Mouse (Mus musculus) forebrain, embryonic 15.5 days (tissue): ENCODE data around the gene Adam22. TPM values are rescaled to one million over a fixed set of nuclear protein-coding genes. Genes with fewer than 3 reads are reported as not detected.

Experiments used
- ATAC-seq: fragments of 200-750 bp; cut with Nextera tagmentation; replicated peaks from 2 replicates; pipeline ENCODE4 v1.8.0; 2017; ENCODE audit warnings: mild to moderate bottlenecking, moderate TSS enrichment, moderate library complexity
- H3K27ac ChIP-seq: fragments of 300-500 bp; sonication (generic); replicated peaks from 2 replicates; pipeline ENCODE4 v1.5.1; 2015; ENCODE audit warnings: mild to moderate bottlenecking, inconsistent platforms
- H3K27me3 ChIP-seq: fragments of 300-500 bp; sonication (generic); 2 replicates; pipeline ENCODE4 v1.6.1; 2015; ENCODE audit warnings: inconsistent platforms
- H3K36me3 ChIP-seq: fragments of 300-500 bp; sonication (generic); 2 replicates; pipeline ENCODE4 v1.6.1; 2015; ENCODE audit warnings: mild to moderate bottlenecking, inconsistent platforms
- H3K4me1 ChIP-seq: fragments of 300-500 bp; sonication (generic); 2 replicates; pipeline ENCODE4 v1.6.1; 2015; ENCODE audit warnings: inconsistent platforms
- H3K4me2 ChIP-seq: fragments of 300-500 bp; sonication (generic); replicated peaks from 2 replicates; pipeline ENCODE4 v1.6.1; 2015; ENCODE audit warnings: mild to moderate bottlenecking, inconsistent platforms
- H3K4me3 ChIP-seq: fragments of 300-500 bp; sonication (generic); 2 replicates; pipeline ENCODE4 v1.5.1; 2015; ENCODE audit warnings: mild to moderate bottlenecking, inconsistent platforms
- H3K9ac ChIP-seq: fragments of 300-500 bp; sonication (generic); replicated peaks from 2 replicates; pipeline ENCODE4 v1.6.1; 2015; ENCODE audit warnings: mild to moderate bottlenecking, inconsistent platforms
- H3K9me3 ChIP-seq: fragments of 300-500 bp; sonication (generic); 2 replicates; pipeline ENCODE4 v1.6.1; 2016; ENCODE audit warnings: inconsistent platforms
- WGBS: fragments of 180-500 bp; shearing (Covaris S2); methylation state at CpG from one replicate; pipeline ENCODE4 v1.1.7; 2015; ENCODE audit warnings: mixed read lengths; 5-methylcytosine and 5-hydroxymethylcytosine counted together
- polyA plus RNA-seq: library from polyadenylated mRNA; unstranded; fragments of >200 nt; fragmentation: Nextera tagmentation; extraction: Ambion mirVana; gene quantifications from 2 replicates; pipeline ENCODE4 v1.2.1, GENCODE M21; 2015

The Adam22 gene
- 38.0 and 41.4 TPM in 2 replicates for polyA plus RNA-seq

- H3K4me1 ChIP-seq: peaks cover 19% of the 10 kb centered on the region
- ATAC-seq: peak; percentile 96
- peak within 1 kb of the TSS; percentile 91 for H3K4me3 ChIP-seq
- no peaks in the 10 kb centered on the region for H3K36me3 ChIP-seq
- H3K27me3 ChIP-seq: no peaks in the 10 kb centered on the region
- no peaks in the 10 kb centered on the region for H3K9me3 ChIP-seq
- H3K9ac ChIP-seq: peak within 1 kb of the TSS; percentile 92
- under 1% methylated on average over 55 of the region's 55 CpGs for WGBS
- peak within 1 kb of the TSS; percentile 91 for H3K27ac ChIP-seq
- H3K4me2 ChIP-seq: peak within 1 kb of the TSS; percentile 74
These were observed at the start of gene Adam22 for GRCm38 (mm10) chr5:8367614-8368327. Gene Adam22, minus strand, starts transcription at chr5:8368160.

- Histone ChIP-seq H3K4me3 (no peak overlapping the region), H3K27me3 (no peaks in the 10 kb centered on the region), H3K4me1 (peaks cover 12% of the 10 kb centered on the region), H3K4me2 (no peak overlapping the region), H3K27ac (no peak overlapping the region), H3K36me3 (peaks cover 12% of the 10 kb centered on the region; the same call in 1 of the 2 replicates), H3K9ac (no peak overlapping the region), H3K9me3 (no peaks in the 10 kb centered on the region)
- ATAC-seq: no peak
- WGBS: 27% methylated on average over 1 of the region's 1 CpGs
These were observed 49.5 kb upstream of the Adam22 start for GRCm38 (mm10) chr5:8417443-8417842.

GRCm38 (mm10) chr5:8416683-8417413 is 48.9 kb upstream of the Adam22 start:
- ATAC-seq: no peak
- H3K4me1 ChIP-seq: peaks cover 11% of the 10 kb centered on the region

DNA sequence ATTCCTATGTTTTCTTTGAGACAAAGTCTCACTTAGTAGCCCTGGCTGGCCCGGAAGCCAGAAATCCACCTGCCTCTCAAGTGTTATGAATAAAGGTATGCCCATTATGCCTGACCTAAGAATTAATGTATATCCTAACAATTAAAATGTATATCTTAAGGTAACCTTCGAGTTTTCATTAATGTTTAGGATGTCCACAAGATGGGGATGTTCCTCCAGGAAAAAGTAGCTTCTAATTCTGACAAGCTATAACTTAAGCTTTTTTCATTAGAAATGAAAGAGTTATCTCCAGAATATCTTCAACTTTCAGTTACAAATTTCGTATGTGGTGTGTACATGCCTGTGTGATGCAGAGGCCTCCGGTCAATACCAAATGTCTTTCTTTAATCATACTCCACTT is 40.8 kb upstream of the Adam22 start:
- Histone ChIP-seq H3K4me3 (no peak overlapping the region), H3K27ac (no peak overlapping the region), H3K9me3 (no peaks in the 10 kb centered on the region), H3K4me1 (no peaks in the 10 kb centered on the region), H3K27me3 (no peaks in the 10 kb centered on the region), H3K9ac (no peak overlapping the region), H3K36me3 (peaks cover 38% of the 10 kb centered on the region), H3K4me2 (no peak overlapping the region)
- ATAC-seq: no peak
- WGBS: 92% methylated on average over 4 of the region's 4 CpGs

More at GRCm38 (mm10) chr5:8416683-8417413, 48.9 kb upstream of the Adam22 start:
- Histone ChIP-seq H3K4me3 (no peak overlapping the region), H3K27me3 (no peaks in the 10 kb centered on the region), H3K36me3 (peaks cover 14% of the 10 kb centered on the region; the same call in 1 of the 2 replicates), H3K4me2 (no peak overlapping the region), H3K27ac (no peak overlapping the region), H3K9me3 (no peaks in the 10 kb centered on the region), H3K9ac (no peak overlapping the region)
- 87% methylated on average over 3 of the region's 3 CpGs for WGBS

GRCm38 (mm10) chr5:8397587-8398249 is 29.8 kb upstream of the Adam22 start:
- ATAC-seq: no peak
- WGBS: 90% methylated on average over 13 of the region's 13 CpGs
- H3K4me3 ChIP-seq: no peak overlapping the region
- no peaks in the 10 kb centered on the region for H3K27me3 ChIP-seq
- no peak overlapping the region for H3K27ac ChIP-seq
- H3K4me1 ChIP-seq: no peaks in the 10 kb centered on the region
- H3K9ac ChIP-seq: no peak overlapping the region
- no peak overlapping the region for H3K4me2 ChIP-seq
- peaks cover 32% of the 10 kb centered on the region for H3K36me3 ChIP-seq
- no peaks in the 10 kb centered on the region for H3K9me3 ChIP-seq

DNA sequence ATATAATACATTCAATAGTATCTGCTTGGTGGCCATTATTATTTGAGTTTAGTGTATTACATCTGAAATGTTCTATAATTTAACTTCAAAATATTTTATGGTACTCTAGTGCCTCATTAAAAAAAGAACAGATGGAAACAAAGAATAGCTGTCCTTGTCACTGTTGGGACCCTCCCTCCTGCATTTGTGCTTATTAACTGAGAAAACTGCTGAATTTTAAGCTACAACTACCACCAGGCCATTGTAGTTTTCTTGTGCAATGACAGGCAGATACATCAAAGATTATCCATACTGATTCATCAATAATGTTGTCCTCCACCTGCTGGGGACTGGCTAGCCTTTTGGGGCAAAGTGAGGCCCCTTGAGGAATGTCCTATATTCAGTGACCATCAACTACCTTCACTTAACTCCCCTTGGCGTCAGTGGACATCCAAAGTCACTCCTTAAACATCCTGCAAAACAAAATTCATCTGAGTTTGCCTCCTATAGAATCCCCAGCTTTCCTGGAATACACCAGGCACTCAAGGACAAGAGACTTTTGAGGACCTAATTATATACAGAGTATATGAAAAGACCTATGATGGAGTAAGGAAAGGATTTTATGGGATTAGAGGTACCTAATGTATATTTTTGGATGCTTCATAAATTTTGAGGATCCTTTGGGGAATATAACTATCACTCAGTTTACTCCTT is 26.1 kb upstream of the Adam22 start:
- no peak for ATAC-seq
- WGBS: 71% methylated on average over 1 of the region's 1 CpGs
- Histone ChIP-seq H3K4me1 (no peaks in the 10 kb centered on the region), H3K27ac (no peak overlapping the region), H3K36me3 (peaks cover 15% of the 10 kb centered on the region), H3K27me3 (no peaks in the 10 kb centered on the region), H3K9me3 (no peaks in the 10 kb centered on the region), H3K4me3 (no peak overlapping the region), H3K4me2 (no peak overlapping the region), H3K9ac (no peak overlapping the region)

GRCm38 (mm10) chr5:8374297-8374906 is 6.4 kb upstream of the Adam22 start:
- no peaks in the 10 kb centered on the region for H3K4me1 ChIP-seq
- ATAC-seq: no peak
- no peak overlapping the region for H3K4me2 ChIP-seq
- H3K27ac ChIP-seq: no peak overlapping the region
- H3K9ac ChIP-seq: no peak overlapping the region
- H3K4me3 ChIP-seq: no peak overlapping the region
- no peaks in the 10 kb centered on the region for H3K27me3 ChIP-seq
- H3K36me3 ChIP-seq: no peaks in the 10 kb centered on the region
- WGBS: 88% methylated on average over 5 of the region's 5 CpGs
- H3K9me3 ChIP-seq: no peaks in the 10 kb centered on the region

- 80% methylated on average over 4 of the region's 4 CpGs for WGBS
- no peak overlapping the region for H3K4me3 ChIP-seq
- H3K4me2 ChIP-seq: no peak overlapping the region
- H3K27me3 ChIP-seq: no peaks in the 10 kb centered on the region
- H3K4me1 ChIP-seq: no peaks in the 10 kb centered on the region
- no peak overlapping the region for H3K27ac ChIP-seq
- H3K36me3 ChIP-seq: no peaks in the 10 kb centered on the region
- no peaks in the 10 kb centered on the region for H3K9me3 ChIP-seq
- no peak overlapping the region for H3K9ac ChIP-seq
- no peak for ATAC-seq
These were observed 5.5 kb upstream of the Adam22 start for GRCm38 (mm10) chr5:8373415-8373814.

GRCm38 (mm10) chr5:8368781-8369180 is 821 bp upstream of the Adam22 start:
- H3K36me3 ChIP-seq: no peaks in the 10 kb centered on the region
- 88% methylated on average over 5 of the region's 5 CpGs for whole genome bisulfite sequencing
- no peak overlapping the region for H3K4me3 ChIP-seq
- ATAC-seq: no peak
- H3K27me3 ChIP-seq: no peaks in the 10 kb centered on the region
- no peak overlapping the region for H3K9ac ChIP-seq
- no peak overlapping the region for H3K4me2 ChIP-seq
- H3K4me1 ChIP-seq: peaks cover 19% of the 10 kb centered on the region
- no peak overlapping the region for H3K27ac ChIP-seq
- H3K9me3 ChIP-seq: no peaks in the 10 kb centered on the region

GRCm38 (mm10) chr5:8368328-8368692 is 350 bp upstream of the Adam22 start:
- ATAC-seq: no peak
- Histone ChIP-seq H3K4me1 (peaks cover 19% of the 10 kb centered on the region), H3K27ac (peak overlapping the region; percentile 91; the same call in 1 of the 2 replicates), H3K36me3 (no peaks in the 10 kb centered on the region), H3K27me3 (no peaks in the 10 kb centered on the region), H3K9me3 (no peaks in the 10 kb centered on the region), H3K4me2 (peak overlapping the region; percentile 74), H3K9ac (peak overlapping the region; percentile 92), H3K4me3 (peak overlapping the region; percentile 91)
- WGBS: 39% methylated on average over 7 of the region's 7 CpGs

- H3K4me2 ChIP-seq: peak overlapping the region; percentile 74
- H3K9me3 ChIP-seq: no peaks in the 10 kb centered on the region
- H3K27me3 ChIP-seq: no peaks in the 10 kb centered on the region
- H3K4me3 ChIP-seq: peak overlapping the region; percentile 91
- H3K9ac ChIP-seq: peak overlapping the region; percentile 92
- H3K4me1 ChIP-seq: peaks cover 19% of the 10 kb centered on the region
- whole genome bisulfite sequencing: under 1% methylated on average over 25 of the region's 25 CpGs
- H3K36me3 ChIP-seq: no peaks in the 10 kb centered on the region
- peak overlapping the region; percentile 91 for H3K27ac ChIP-seq
- ATAC-seq: peak; percentile 43
These were observed 968 bp downstream of the Adam22 start for GRCm38 (mm10) chr5:8366771-8367613.
